Mouse (Mus musculus) spleen, adult 2 months (tissue): ENCODE results near the gene Trim42. TPM values are rescaled to one million over a fixed set of nuclear protein-coding genes. Genes with fewer than 3 reads are reported as not detected.

Source experiments
- DNase-seq, 2 experiments: peaks; one replicate each; pipeline versions ENCODE4 v3.0.0 to v3.0.0-alpha.2; 2012 to 2021; ENCODE audit warnings: low spot score in 2 of 2, low read depth in 1 of 2
- H3K27ac ChIP-seq: fragments of 200-500 bp; 2 replicates; pipeline ENCODE4 v1.5.1; 2012; ENCODE audit warnings: low read length, inconsistent platforms; ENCODE audit not compliant: insufficient read depth
- H3K27me3 ChIP-seq: fragments of 200-500 bp; 2 replicates; pipeline ENCODE4 v1.6.1; 2012; ENCODE audit warnings: mild to moderate bottlenecking, moderate library complexity, low read length, inconsistent platforms; ENCODE audit not compliant: control insufficient read depth, insufficient read depth
- H3K36me3 ChIP-seq: fragments of 200-500 bp; 2 replicates; pipeline ENCODE4 v1.6.1; 2012; ENCODE audit warnings: mild to moderate bottlenecking, low read length, inconsistent platforms; ENCODE audit not compliant: control insufficient read depth, insufficient read depth
- H3K4me1 ChIP-seq: fragments of 200-500 bp; 2 replicates; pipeline ENCODE4 v1.6.1; 2011; ENCODE audit warnings: inconsistent platforms; ENCODE audit not compliant: control insufficient read depth, insufficient read depth, insufficient read length
- H3K4me3 ChIP-seq: fragments of 200-500 bp; 2 replicates; pipeline ENCODE4 v1.5.1; 2011; ENCODE audit warnings: mild to moderate bottlenecking, inconsistent platforms; ENCODE audit not compliant: insufficient read depth, insufficient read length; ENCODE audit errors: extremely low read depth
- CTCF ChIP-seq: fragments of 200-500 bp; IDR thresholded peaks from 2 replicates; pipeline ENCODE4 v1.5.1; 2011; ENCODE audit warnings: mild to moderate bottlenecking, inconsistent platforms; ENCODE audit not compliant: insufficient read depth, insufficient read length, insufficient replicate concordance; ENCODE audit errors: extremely low read depth
- POLR2A ChIP-seq: fragments of 200-500 bp; IDR thresholded peaks from 2 replicates; pipeline ENCODE4 v1.6.1; 2011; ENCODE audit warnings: low read depth, low read length, inconsistent platforms
- WGBS: fragments of 180-500 bp; shearing (Covaris S2); methylation state at CpG from one replicate; pipeline ENCODE4 v1.1.7; 2018; 5-methylcytosine and 5-hydroxymethylcytosine counted together
- polyA plus RNA-seq: library from polyadenylated mRNA; depleted of rRNA; stranded (reverse); fragments of >200 nt; gene quantifications from 2 replicates; pipeline ENCODE4 v1.2.3, GENCODE M21; 2012

Gene Trim42
- polyA plus RNA-seq, 1 experiment = not detected

- H3K36me3 ChIP-seq = no peaks in the 10 kb centered on the region
- TF ChIP-seq POLR2A (no peak), CTCF (no peak)
- no peak overlapping the region for H3K27ac ChIP-seq
- no peaks in the 10 kb centered on the region for H3K4me1 ChIP-seq
- 83% methylated on average over 10 of the region's 10 CpGs for WGBS
- no peak for DNase-seq
- H3K27me3 ChIP-seq = no peaks in the 10 kb centered on the region
- no peak overlapping the region for H3K4me3 ChIP-seq
Measured at GRCm38 (mm10) chr9:97322120-97322519, 47.6 kb downstream of the Trim42 start.

- Histone ChIP-seq H3K27ac (no peak overlapping the region), H3K4me3 (no peak overlapping the region), H3K27me3 (no peaks in the 10 kb centered on the region), H3K4me1 (no peaks in the 10 kb centered on the region), H3K36me3 (no peaks in the 10 kb centered on the region)
- no peak for TF ChIP-seq POLR2A
- no peak for TF ChIP-seq CTCF
- DNase-seq = no peak
- 63% methylated on average over 10 of the region's 10 CpGs for WGBS
Measured at GRCm38 (mm10) chr9:97315421-97316055, 54.2 kb downstream of the Trim42 start.

- TF ChIP-seq CTCF = no peak
- TF ChIP-seq POLR2A = no peak
- H3K4me1 ChIP-seq = no peaks in the 10 kb centered on the region
- H3K36me3 ChIP-seq = no peaks in the 10 kb centered on the region
- no peak overlapping the region for H3K4me3 ChIP-seq
- H3K27me3 ChIP-seq = no peaks in the 10 kb centered on the region
- 79% methylated on average over 7 of the region's 7 CpGs for WGBS
- H3K27ac ChIP-seq = no peak overlapping the region
- no peak for DNase-seq
Measured at GRCm38 (mm10) chr9:97311614-97312013, 58.1 kb downstream of the Trim42 start.

GRCm38 (mm10) chr9:97309509-97310053, 60.2 kb downstream of the Trim42 start:
- no peak overlapping the region for H3K4me3 ChIP-seq
- 86% methylated on average over 7 of the region's 7 CpGs for WGBS
- H3K27ac ChIP-seq = no peak overlapping the region
- H3K36me3 ChIP-seq = no peaks in the 10 kb centered on the region
- H3K27me3 ChIP-seq = no peaks in the 10 kb centered on the region
- H3K4me1 ChIP-seq = no peaks in the 10 kb centered on the region
- no peak for TF ChIP-seq POLR2A
- no peak for TF ChIP-seq CTCF
- DNase-seq = no peak

GRCm38 (mm10) chr9:97307705-97308485, 61.9 kb downstream of the Trim42 start:
- TF ChIP-seq POLR2A (no peak), CTCF (no peak)

More at GRCm38 (mm10) chr9:97307705-97308485, 61.9 kb downstream of the Trim42 start:
- Histone ChIP-seq H3K36me3 (no peaks in the 10 kb centered on the region), H3K4me1 (no peaks in the 10 kb centered on the region), H3K4me3 (no peak overlapping the region), H3K27me3 (no peaks in the 10 kb centered on the region), H3K27ac (no peak overlapping the region)
- 23% methylated on average over 6 of the region's 6 CpGs for WGBS
- DNase-seq = no peak
